Mouse (Mus musculus) kidney, postnatal 25 days (tissue): ENCODE data around the gene Pygm.

Experiments
- DNase-seq, 2 experiments: peaks; one replicate each; pipeline ENCODE4 v3.0.0; 2021; ENCODE audit warnings: mixed read lengths in 2 of 2

Gene Pygm

GRCm38 (mm10) chr19:6412798-6413197 is 28.6 kb downstream of the Pygm start:
- no peak for DNase-seq

GRCm38 (mm10) chr19:6415454-6415853 is 31.3 kb downstream of the Pygm start:
- peak; percentile 41 to 74 for DNase-seq

GRCm38 (mm10) chr19:6416124-6416770 is 32.0 kb downstream of the Pygm start:
- peak in 1 of 2 experiments; percentile 26 for DNase-seq

- no peak for DNase-seq
Measured at GRCm38 (mm10) chr19:6416894-6417761, 32.9 kb downstream of the Pygm start.

GRCm38 (mm10) chr19:6418233-6418879 is 34.2 kb downstream of the Pygm start, which contains the start of gene Nrxn2:
Nrxn2 (plus strand) TSS chr19:6418731.
- peak; percentile 84 to 90 for DNase-seq

GRCm38 (mm10) chr19:6418984-6419692 is 34.9 kb downstream of the Pygm start:
- DNase-seq, result no peak

- no peak for DNase-seq
Measured at GRCm38 (mm10) chr19:6419805-6420310, 35.7 kb downstream of the Pygm start.

- no peak for DNase-seq
Measured at GRCm38 (mm10) chr19:6420481-6421210, 36.4 kb downstream of the Pygm start.

GRCm38 (mm10) chr19:6421211-6421590 is 37.0 kb downstream of the Pygm start:
- DNase-seq, result no peak

GRCm38 (mm10) chr19:6422014-6422413 is 37.8 kb downstream of the Pygm start:
- DNase-seq, result no peak

- DNase-seq, result no peak
Measured at GRCm38 (mm10) chr19:6423241-6423640, 39.0 kb downstream of the Pygm start.

- no peak for DNase-seq
Measured at GRCm38 (mm10) chr19:6424137-6424881, 40.1 kb downstream of the Pygm start.

- no peak for DNase-seq
Measured at GRCm38 (mm10) chr19:6425595-6425994, 41.4 kb downstream of the Pygm start.

GRCm38 (mm10) chr19:6426703-6427500 is 42.7 kb downstream of the Pygm start:
- peak; percentile 65 to 67 for DNase-seq

- peak in 1 of 2 experiments; percentile 36 for DNase-seq
Measured at GRCm38 (mm10) chr19:6427653-6428434, 43.6 kb downstream of the Pygm start.

- DNase-seq, result no peak
Measured at GRCm38 (mm10) chr19:6428501-6429200, 44.5 kb downstream of the Pygm start.

GRCm38 (mm10) chr19:6443016-6443415 is 58.8 kb downstream of the Pygm start:
- DNase-seq, result no peak

GRCm38 (mm10) chr19:6445761-6446423 is 61.7 kb downstream of the Pygm start:
- DNase-seq, result no peak
